Mouse (Mus musculus) liver, adult 2 months (tissue): ENCODE measurements around the gene Kctd2.

Source experiments
- CTCF ChIP-seq: fragments of 200-500 bp; IDR thresholded peaks from 2 replicates; pipeline ENCODE4 v1.5.1; 2011; ENCODE audit warnings: low read depth, low read length, control low read depth
- POLR2A ChIP-seq: fragments of 200-500 bp; IDR thresholded peaks from 2 replicates; pipeline ENCODE4 v1.6.1; 2011; ENCODE audit warnings: low read length, control low read depth; ENCODE audit not compliant: insufficient read depth; ENCODE audit errors: extremely low read depth

GRCm38 (mm10) chr11:115453306-115453705, 33.4 kb downstream of the Kctd2 start:
- TF ChIP-seq CTCF (no peak), POLR2A (no peak)
